Mouse (Mus musculus): ENCODE results near the gene Pold3. TPM values are rescaled to one million over a fixed set of nuclear protein-coding genes. Genes with fewer than 3 reads are reported as not detected.
A peak's percentile ranks its signal among the peaks of the same experiment; 100 is the strongest.

Pold3 gene
- polyA plus RNA-seq, 1 experiment from 2014 or later = 31.8 TPM

GRCm38 (mm10) chr7:100046486-100046885, 74.9 kb downstream of the Pold3 start:
- Histone ChIP-seq H3K4me3 (ENCODE audit: control insufficient read depth in 1 of 2, insufficient read depth in 1 of 2, low read depth in 1 of 2, low read length in 2 of 2) (no peak overlapping the region), H3K9me3 (ENCODE audit: control insufficient read depth, low read length) (no peaks in the 10 kb centered on the region), H3K27me3 (ENCODE audit: control insufficient read depth, insufficient read depth, low read length) (0 out of 2 replicates have a peak, but pooled peaks cover 7% of the 10 kb centered on the region), H3K36me3 (ENCODE audit: control insufficient read depth, insufficient read depth, low read length) (no peaks in the 10 kb centered on the region), H3K4me2 (ENCODE audit: low read length) (no peak overlapping the region), H3K27ac (replicated peaks in 1 of 2; ENCODE audit: control insufficient read depth in 1 of 2, insufficient read depth in 1 of 2, low read depth in 2 of 2, low read length in 2 of 2) (no peak overlapping the region), H3K9ac (ENCODE audit: low read length) (no peak overlapping the region), H3K4me1 (ENCODE audit: control insufficient read depth in 2 of 2, insufficient read depth in 2 of 2, low read length in 2 of 2) (peaks cover 5 to 8% of the 10 kb centered on the region in 2 experiments; a peak in 1 of 4 replicates)
- ATAC-seq (ENCODE audit: insufficient number of reproducible peaks, insufficient read depth, low FRiP score, low read depth) = no peak
- 68% methylated on average over 2 of the region's 2 CpGs for WGBS

- 21% methylated on average over 4 of the region's 4 CpGs for WGBS
- no peak for ATAC-seq (ENCODE audit: insufficient number of reproducible peaks, insufficient read depth, low FRiP score, low read depth)
- Histone ChIP-seq H3K27me3 (ENCODE audit: control insufficient read depth, insufficient read depth, low read length) (0 out of 2 replicates have a peak, but pooled peaks cover 7% of the 10 kb centered on the region), H3K9me3 (ENCODE audit: control insufficient read depth, low read length) (no peaks in the 10 kb centered on the region; the same call in 1 of the 2 replicates), H3K36me3 (ENCODE audit: control insufficient read depth, insufficient read depth, low read length) (no peaks in the 10 kb centered on the region), H3K4me3 (ENCODE audit: control insufficient read depth in 1 of 2, insufficient read depth in 1 of 2, low read depth in 1 of 2, low read length in 2 of 2) (no peak overlapping the region), H3K4me1 (ENCODE audit: control insufficient read depth in 2 of 2, insufficient read depth in 2 of 2, low read length in 2 of 2) (peaks cover 5 to 8% of the 10 kb centered on the region in 2 experiments; a peak in 1 of 4 replicates), H3K4me2 (ENCODE audit: low read length) (no peak overlapping the region), H3K27ac (replicated peaks in 1 of 2; ENCODE audit: control insufficient read depth in 1 of 2, insufficient read depth in 1 of 2, low read depth in 2 of 2, low read length in 2 of 2) (no peak overlapping the region), H3K9ac (ENCODE audit: low read length) (no peak overlapping the region)
Observed at GRCm38 (mm10) chr7:100043605-100044031, 77.7 kb downstream of the Pold3 start.

GRCm38 (mm10) chr7:100043096-100043495, 78.3 kb downstream of the Pold3 start:
- 84% methylated on average over 5 of the region's 5 CpGs for WGBS
- H3K4me1 ChIP-seq (ENCODE audit: control insufficient read depth in 2 of 2, insufficient read depth in 2 of 2, low read length in 2 of 2) = peaks cover 5 to 8% of the 10 kb centered on the region in 2 experiments; a peak in 1 of 4 replicates
- H3K9me3 ChIP-seq (ENCODE audit: control insufficient read depth, low read length) = peaks cover 2% of the 10 kb centered on the region; the same call in 1 of the 2 replicates
- H3K4me2 ChIP-seq (ENCODE audit: low read length) = no peak overlapping the region
- no peak overlapping the region for H3K27ac ChIP-seq (replicated peaks in 1 of 2; ENCODE audit: control insufficient read depth in 1 of 2, insufficient read depth in 1 of 2, low read depth in 2 of 2, low read length in 2 of 2)
- no peak for ATAC-seq (ENCODE audit: insufficient number of reproducible peaks, insufficient read depth, low FRiP score, low read depth)
- no peak overlapping the region for H3K9ac ChIP-seq (ENCODE audit: low read length)
- no peak overlapping the region for H3K4me3 ChIP-seq (ENCODE audit: control insufficient read depth in 1 of 2, insufficient read depth in 1 of 2, low read depth in 1 of 2, low read length in 2 of 2)
- no peaks in the 10 kb centered on the region for H3K36me3 ChIP-seq (ENCODE audit: control insufficient read depth, insufficient read depth, low read length)
- H3K27me3 ChIP-seq (ENCODE audit: control insufficient read depth, insufficient read depth, low read length) = 0 out of 2 replicates have a peak, but pooled peaks cover 7% of the 10 kb centered on the region

DNA sequence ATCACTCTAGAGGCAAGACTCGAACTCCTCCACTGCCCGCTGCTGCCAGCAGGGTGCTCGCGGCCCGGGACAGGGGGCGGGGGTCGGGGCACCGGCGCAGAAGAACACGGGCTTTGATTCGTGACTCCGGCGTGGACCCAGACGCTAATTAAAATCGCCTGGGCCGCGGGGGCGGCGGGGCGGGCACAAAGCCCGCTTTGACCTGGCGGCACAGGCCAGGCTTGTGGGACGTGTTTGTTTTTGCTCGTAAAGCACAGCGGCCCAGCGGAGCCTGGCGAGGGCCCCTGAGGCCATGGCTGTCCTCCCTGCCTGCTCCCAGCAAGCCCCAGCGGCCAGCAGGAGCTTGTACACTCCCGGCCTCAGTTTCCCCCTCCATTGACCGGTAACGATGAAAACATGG, 79.2 kb downstream of the Pold3 start:
- Histone ChIP-seq H3K4me2 (ENCODE audit: low read length) (peak overlapping the region; percentile 50), H3K9ac (ENCODE audit: low read length) (no peak overlapping the region), H3K36me3 (ENCODE audit: control insufficient read depth, insufficient read depth, low read length) (no peaks in the 10 kb centered on the region), H3K4me1 (ENCODE audit: control insufficient read depth in 2 of 2, insufficient read depth in 2 of 2, low read length in 2 of 2) (peaks cover 5 to 8% of the 10 kb centered on the region in 2 experiments; a peak in 1 of 4 replicates), H3K27ac (replicated peaks in 1 of 2; ENCODE audit: control insufficient read depth in 1 of 2, insufficient read depth in 1 of 2, low read depth in 2 of 2, low read length in 2 of 2) (no peak overlapping the region), H3K4me3 (ENCODE audit: control insufficient read depth in 1 of 2, insufficient read depth in 1 of 2, low read depth in 1 of 2, low read length in 2 of 2) (no peak overlapping the region; a peak in 1 of 4 replicates), H3K27me3 (ENCODE audit: control insufficient read depth, insufficient read depth, low read length) (0 out of 2 replicates have a peak, but pooled peaks cover 7% of the 10 kb centered on the region), H3K9me3 (ENCODE audit: control insufficient read depth, low read length) (peaks cover 2% of the 10 kb centered on the region; the same call in 1 of the 2 replicates)
- ATAC-seq (ENCODE audit: insufficient number of reproducible peaks, insufficient read depth, low FRiP score, low read depth) = no peak
- 14% methylated on average over 26 of the region's 31 CpGs for WGBS

DNA sequence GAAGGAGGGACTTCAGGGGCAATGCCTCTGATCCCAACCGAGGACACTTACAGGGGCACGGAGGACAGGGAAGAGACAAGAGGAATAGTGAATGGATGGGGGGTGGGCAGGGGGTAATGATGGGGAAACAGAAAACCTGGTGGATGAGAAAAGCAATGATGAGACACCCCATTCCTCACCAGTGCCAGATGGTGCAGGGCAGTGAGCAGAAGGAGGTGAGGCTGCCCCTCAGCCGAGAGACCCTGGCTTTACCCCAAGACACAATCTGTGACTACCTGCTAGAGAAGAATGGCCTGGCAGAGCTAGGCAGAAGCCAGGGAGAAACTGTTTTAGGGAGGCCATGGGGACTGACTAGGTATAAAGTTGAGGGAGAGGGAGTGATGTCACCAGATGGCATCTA, 84.9 kb downstream of the Pold3 start:
- ATAC-seq (ENCODE audit: insufficient number of reproducible peaks, insufficient read depth, low FRiP score, low read depth) = no peak
- WGBS = 79% methylated on average over 3 of the region's 3 CpGs
- H3K4me3 ChIP-seq (ENCODE audit: control insufficient read depth in 1 of 2, insufficient read depth in 1 of 2, low read depth in 1 of 2, low read length in 2 of 2) = no peak overlapping the region
- H3K36me3 ChIP-seq (ENCODE audit: control insufficient read depth, insufficient read depth, low read length) = no peaks in the 10 kb centered on the region
- no peak overlapping the region for H3K27ac ChIP-seq (replicated peaks in 1 of 2; ENCODE audit: control insufficient read depth in 1 of 2, insufficient read depth in 1 of 2, low read depth in 2 of 2, low read length in 2 of 2)
- no peak overlapping the region for H3K4me2 ChIP-seq (ENCODE audit: low read length)
- no peaks in the 10 kb centered on the region for H3K4me1 ChIP-seq (ENCODE audit: control insufficient read depth in 2 of 2, insufficient read depth in 2 of 2, low read length in 2 of 2)
- H3K9ac ChIP-seq (ENCODE audit: low read length) = no peak overlapping the region
- H3K9me3 ChIP-seq (ENCODE audit: control insufficient read depth, low read length) = peaks cover 2% of the 10 kb centered on the region; the same call in 1 of the 2 replicates
- no peaks in the 10 kb centered on the region for H3K27me3 ChIP-seq (ENCODE audit: control insufficient read depth, insufficient read depth, low read length)

GRCm38 (mm10) chr7:100036050-100036449, 85.3 kb downstream of the Pold3 start:
- Histone ChIP-seq H3K4me1 (ENCODE audit: control insufficient read depth in 2 of 2, insufficient read depth in 2 of 2, low read length in 2 of 2) (no peaks in the 10 kb centered on the region), H3K27ac (replicated peaks in 1 of 2; ENCODE audit: control insufficient read depth in 1 of 2, insufficient read depth in 1 of 2, low read depth in 2 of 2, low read length in 2 of 2) (no peak overlapping the region), H3K36me3 (ENCODE audit: control insufficient read depth, insufficient read depth, low read length) (no peaks in the 10 kb centered on the region), H3K4me2 (ENCODE audit: low read length) (no peak overlapping the region), H3K9me3 (ENCODE audit: control insufficient read depth, low read length) (peaks cover 2% of the 10 kb centered on the region; the same call in 1 of the 2 replicates), H3K27me3 (ENCODE audit: control insufficient read depth, insufficient read depth, low read length) (no peaks in the 10 kb centered on the region), H3K4me3 (ENCODE audit: control insufficient read depth in 1 of 2, insufficient read depth in 1 of 2, low read depth in 1 of 2, low read length in 2 of 2) (no peak overlapping the region), H3K9ac (ENCODE audit: low read length) (no peak overlapping the region)
- no peak for ATAC-seq (ENCODE audit: insufficient number of reproducible peaks, insufficient read depth, low FRiP score, low read depth)
- WGBS = 77% methylated on average over 7 of the region's 7 CpGs

DNA sequence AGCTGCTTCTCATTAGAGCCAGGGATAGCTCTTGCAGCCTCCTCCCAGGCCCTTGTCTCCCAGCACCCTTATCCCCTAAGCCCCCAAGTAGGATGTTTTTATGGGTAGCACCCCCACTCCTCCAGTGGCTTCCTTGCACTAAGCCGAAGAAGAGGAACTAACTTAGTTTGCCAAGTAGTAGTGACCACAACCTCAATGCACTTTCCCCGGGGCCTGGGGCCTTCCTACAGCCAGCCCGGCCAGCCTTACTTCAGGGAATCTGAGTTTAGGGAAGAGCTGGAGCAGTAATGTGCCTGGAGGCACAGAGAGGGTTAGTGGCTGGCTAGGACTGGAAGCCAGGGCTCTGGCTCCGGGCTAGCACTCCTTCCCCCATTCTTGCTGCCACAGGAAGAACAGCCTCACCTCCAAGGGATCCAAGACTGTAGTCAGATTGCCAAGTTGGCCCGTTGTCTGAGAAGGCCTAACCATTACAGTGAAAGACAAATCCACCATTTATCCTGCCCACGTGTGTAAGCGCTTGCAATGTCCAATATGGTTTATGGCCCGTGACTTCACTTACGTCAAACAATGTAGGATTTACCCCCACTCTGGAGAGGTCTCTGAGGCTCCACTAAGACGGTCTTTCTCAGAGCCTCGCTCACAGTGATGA, 86.4 kb downstream of the Pold3 start:
- ATAC-seq (ENCODE audit: insufficient number of reproducible peaks, insufficient read depth, low FRiP score, low read depth) = no peak
- H3K9me3 ChIP-seq (ENCODE audit: control insufficient read depth, low read length) = peaks cover 2% of the 10 kb centered on the region; the same call in 1 of the 2 replicates
- WGBS = 71% methylated on average over 11 of the region's 11 CpGs
- H3K36me3 ChIP-seq (ENCODE audit: control insufficient read depth, insufficient read depth, low read length) = no peaks in the 10 kb centered on the region
- H3K4me1 ChIP-seq (ENCODE audit: control insufficient read depth in 2 of 2, insufficient read depth in 2 of 2, low read length in 2 of 2) = no peaks in the 10 kb centered on the region
- no peak overlapping the region for H3K4me2 ChIP-seq (ENCODE audit: low read length)
- H3K4me3 ChIP-seq (ENCODE audit: control insufficient read depth in 1 of 2, insufficient read depth in 1 of 2, low read depth in 1 of 2, low read length in 2 of 2) = no peak overlapping the region
- H3K27ac ChIP-seq (replicated peaks in 1 of 2; ENCODE audit: control insufficient read depth in 1 of 2, insufficient read depth in 1 of 2, low read depth in 2 of 2, low read length in 2 of 2) = no peak overlapping the region
- H3K27me3 ChIP-seq (ENCODE audit: control insufficient read depth, insufficient read depth, low read length) = no peaks in the 10 kb centered on the region
- no peak overlapping the region for H3K9ac ChIP-seq (ENCODE audit: low read length)
